Mouse (Mus musculus) E14TG2a.4 (cell line): ENCODE data around the gene Exoc3l.

Source experiments
- CTCF ChIP-seq: conservative IDR thresholded peaks from 2 replicates; pipeline ENCODE4 v1.5.1; 2014; ENCODE audit warnings: low read length
- NANOG ChIP-seq: IDR thresholded peaks from 2 replicates; pipeline ENCODE4 v1.6.1; 2014; ENCODE audit warnings: borderline replicate concordance, low read length, mixed read lengths
- POU5F1 ChIP-seq: IDR thresholded peaks from 2 replicates; pipeline ENCODE4 v1.6.1; 2014; ENCODE audit warnings: low read length, borderline replicate concordance

DNA sequence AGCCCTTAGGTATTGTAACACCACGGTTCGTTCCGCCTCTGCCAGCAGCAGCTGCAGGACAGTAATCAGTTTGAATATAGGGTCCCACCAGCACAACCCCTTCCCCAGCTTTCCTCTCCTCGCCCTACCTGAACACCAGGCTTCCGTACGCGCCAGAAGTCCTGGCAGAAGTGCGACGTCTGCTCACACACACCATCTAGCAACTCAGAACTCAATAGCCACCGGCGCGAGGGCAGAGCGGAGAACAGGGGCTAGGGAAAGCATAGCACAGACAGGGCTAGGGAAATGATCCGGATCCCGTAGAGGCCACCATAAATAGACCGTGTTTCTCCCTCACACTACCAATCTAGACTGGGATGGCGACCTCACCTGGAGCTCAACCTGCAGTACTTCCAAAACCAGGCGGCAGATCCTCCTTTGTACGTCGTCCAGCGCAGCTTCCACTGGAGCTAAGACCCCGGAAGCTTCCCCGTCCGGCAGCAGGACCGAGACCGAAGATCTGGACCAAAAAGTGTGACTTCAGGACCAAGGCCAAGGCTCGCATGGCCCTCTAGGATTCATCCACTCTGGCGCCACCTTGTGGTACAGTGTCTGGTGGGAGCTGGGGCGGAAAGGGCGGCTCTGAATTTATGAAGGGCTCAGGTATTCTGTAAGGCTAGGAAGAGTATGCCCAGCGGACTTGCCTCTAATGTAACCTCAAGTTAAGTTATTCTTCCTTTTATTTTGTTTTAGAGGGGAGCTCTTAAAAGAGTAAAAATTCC is 5.2 kb downstream of the Exoc3l start:
- TF ChIP-seq CTCF (peak; percentile 94), NANOG (no peak), POU5F1 (no peak)
